Mouse (Mus musculus): ENCODE measurements at regions not wholly inside any gene's neighbourhood (a gene's known extent, or its start where the extent isn't known, plus 50 kb on each side); places are given as distances from the start of the nearest gene placed in this dataset.

DNA sequence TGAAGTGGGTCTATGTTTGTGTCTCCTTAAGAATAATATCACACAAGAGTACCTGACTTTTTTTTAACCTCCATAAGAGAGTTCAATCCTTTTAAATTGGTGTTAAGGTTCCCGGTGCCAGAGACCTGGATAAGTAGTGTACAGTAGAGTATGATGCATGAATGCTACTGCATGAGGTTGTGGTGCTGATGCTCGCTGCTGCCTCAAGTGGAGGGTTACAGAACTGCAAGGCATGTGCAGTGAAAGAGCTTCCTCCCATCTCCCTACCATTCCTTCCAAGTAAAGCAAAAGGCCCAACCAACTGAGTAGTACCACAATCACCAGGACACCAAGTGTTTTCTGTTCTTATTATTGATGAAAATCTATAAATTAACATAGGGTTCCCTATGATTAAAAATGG is 227.5 kb downstream of the Plod2 start:
- TF ChIP-seq CTCF (conservative IDR thresholded peaks at IDR 0.05; ENCODE audit: low read length) = peak; percentile 92
- TF ChIP-seq NANOG (IDR thresholded peaks at IDR 0.05; ENCODE audit: borderline replicate concordance, low read length) = no peak
- TF ChIP-seq POU5F1 (IDR thresholded peaks at IDR 0.05; ENCODE audit: borderline replicate concordance, low read length) = no peak
